ENCODE assay signal across 20 mouse cellular contexts in genomic region chr4:89937673-89938072, GRCm38 (mm10).
A peak's percentile ranks its signal among the peaks of the same experiment; 100 is the strongest.
DNase-seq lines count a peak whose midpoint lies in the region; ATAC-seq and TF ChIP-seq lines count a peak whose summit lies in the region.
"Had no signal": no experiment of that assay in that cellular context is flagged by ENCODE, and none has a peak within 500 bp of the region (broad histone marks: within the 10 kb centered on the region; RNA-seq: fewer than 3 reads in every experiment).

No protein-coding gene starts in this region.

- H3K79me2 ChIP-seq in MEL (ENCODE audit: control insufficient read depth, insufficient read depth, low read length, poor library complexity) = no peaks in the 10 kb centered on the region

- no peaks in the 10 kb centered on the region for H3K9me3 ChIP-seq in MEL (replicated peaks; ENCODE audit: insufficient read depth, low read length)

- no peaks in the 10 kb centered on the region for H3K36me3 ChIP-seq in MEL (ENCODE audit: control insufficient read depth in 1 of 2, insufficient read depth in 2 of 2, low read length in 2 of 2)
- H3K36me3 ChIP-seq: G1E had no signal

- TF ChIP-seq RAD21 in MEL (IDR thresholded peaks at IDR 0.05; ENCODE audit: low read depth, low read length) = no peak

- DNase-seq in frontal cortex, postnatal 10 days (ENCODE audit: low spot score in 2 of 2) = no peak
- DNase-seq in MEL (ENCODE audit: low read depth, low spot score) = peak; percentile 6
- no peak for DNase-seq in cerebellum, postnatal 25 days
- DNase-seq: adrenal gland, adult 2 months; adrenal gland, adult 8-10 months; adrenal gland, postnatal 10 days; adrenal gland, postnatal 14 days; adrenal gland, postnatal 25 days; adrenal gland, postnatal 36 days; B cell, adult 2 months; cerebellum, adult 11 months; cerebellum, adult 11-12 months; cerebellum, adult 18-20 months; cerebellum, adult 2 months had no signal

- H3K4me1 ChIP-seq in MEL (ENCODE audit: control insufficient read depth in 1 of 2, insufficient read depth in 2 of 2, low read length in 2 of 2) = no peaks in the 10 kb centered on the region

- H3K27me3 ChIP-seq in MEL (ENCODE audit: control insufficient read depth in 1 of 2, insufficient read depth in 2 of 2, low read length in 2 of 2) = no peaks in the 10 kb centered on the region
- H3K27me3 ChIP-seq: CH12.LX, Patski had no signal

- no peak for TF ChIP-seq POLR2A in MEL (IDR thresholded peaks at IDR 0.05; ENCODE audit: control insufficient read depth in 1 of 2, insufficient read depth in 1 of 2, low read depth in 1 of 2, low read length in 2 of 2, poor library complexity in 1 of 2)

- no peak for TF ChIP-seq CTCF in MEL (IDR thresholded peaks at IDR 0.05 in 2 of 3, conservative IDR thresholded peaks at IDR 0.05 in 1 of 3; ENCODE audit: control insufficient read depth in 1 of 3, insufficient read depth in 1 of 3, low read depth in 2 of 3, low read length in 3 of 3, poor library complexity in 1 of 3, severe bottlenecking in 1 of 3)

- H3K27ac ChIP-seq in MEL (ENCODE audit: control insufficient read depth, low read depth, low read length) = no peak overlapping the region

- H3K4me3 ChIP-seq in MEL (ENCODE audit: control insufficient read depth in 1 of 2, insufficient read depth in 1 of 2, low read depth in 2 of 2, low read length in 2 of 2) = no peak overlapping the region

- ATAC-seq in frontal cortex, adult (ENCODE audit: low TSS enrichment) = peak; percentile 34
- ATAC-seq: activated CD4-positive, CD25-positive, alpha-beta regulatory T cell, adult 4 months; CD4-positive, CD25-positive, alpha-beta regulatory T cell, adult 4 months; Patski had no signal

- peak in 1 of 2 experiments; percentile 50; a peak in 2 of 4 replicates for TF ChIP-seq EP300 in MEL (IDR thresholded peaks at IDR 0.05; ENCODE audit: low read depth in 1 of 2, low read length in 2 of 2)

- H3K9ac ChIP-seq in MEL (ENCODE audit: control insufficient read depth, low read depth, low read length, poor library complexity, severe bottlenecking) = no peak overlapping the region

TF ChIP-seq in MEL, 35 proteins besides CTCF, POLR2A, EP300 and RAD21:
- TF ChIP-seq MYC (IDR thresholded peaks at IDR 0.05; ENCODE audit: low read depth, low read length) (no peak), ZC3H11A (IDR thresholded peaks at IDR 0.05; ENCODE audit: low read depth, low read length) (no peak), NELFE (IDR thresholded peaks at IDR 0.05; ENCODE audit: low read depth, low read length) (no peak), HCFC1 (IDR thresholded peaks at IDR 0.05; ENCODE audit: low read depth, low read length) (no peak), MAX (IDR thresholded peaks at IDR 0.05; ENCODE audit: low read length) (no peak), JUND (IDR thresholded peaks at IDR 0.05; ENCODE audit: low read depth, low read length) (no peak), BHLHE40 (IDR thresholded peaks at IDR 0.05; ENCODE audit: borderline replicate concordance, low read depth, low read length) (no peak; the same call in 1 of the 2 replicates), MAZ (IDR thresholded peaks at IDR 0.05; ENCODE audit: low read depth, low read length) (no peak), ELF1 (IDR thresholded peaks at IDR 0.05; ENCODE audit: low read depth, low read length) (no peak), SIN3A (IDR thresholded peaks at IDR 0.05; ENCODE audit: low read length) (no peak), TAL1 (IDR thresholded peaks at IDR 0.05; ENCODE audit: low read length) (no peak), NRF1 (IDR thresholded peaks at IDR 0.05; ENCODE audit: insufficient read depth, low read depth, low read length, poor library complexity, severe bottlenecking) (no peak), ZMIZ1 (IDR thresholded peaks at IDR 0.05; ENCODE audit: low read depth, low read length) (no peak), ZNF384 (IDR thresholded peaks at IDR 0.05; ENCODE audit: low read depth, low read length) (peak; percentile 76), MEF2A (IDR thresholded peaks at IDR 0.05; ENCODE audit: extremely low read depth, insufficient replicate concordance, low read depth, low read length, poor library complexity, severe bottlenecking) (peak; percentile 95; the same call in 1 of the 2 replicates), ETS1 (IDR thresholded peaks at IDR 0.05; ENCODE audit: low read depth, low read length) (peak; percentile 43; the same call in 1 of the 2 replicates), GATA1 (IDR thresholded peaks at IDR 0.05; ENCODE audit: low read depth, low read length) (0 out of 2 replicates have a peak, but pooled peaks have one; percentile 27), TCF12 (IDR thresholded peaks at IDR 0.05; ENCODE audit: low read depth, low read length) (peak; percentile 33; the same call in 1 of the 2 replicates), USF2 (IDR thresholded peaks at IDR 0.05; ENCODE audit: borderline replicate concordance in 1 of 2, insufficient read depth in 1 of 2, low read depth in 1 of 2, low read length in 2 of 2) (no peak), SMC3 (IDR thresholded peaks at IDR 0.05; ENCODE audit: low read depth, low read length) (no peak), E2F4 (IDR thresholded peaks at IDR 0.05; ENCODE audit: borderline replicate concordance, low read depth, low read length) (no peak), GABPA (IDR thresholded peaks at IDR 0.05; ENCODE audit: low read depth, low read length) (no peak), MAFK (IDR thresholded peaks at IDR 0.05; ENCODE audit: borderline replicate concordance, low read depth, low read length) (no peak), MYB (IDR thresholded peaks at IDR 0.05; ENCODE audit: low read depth, low read length) (no peak), POLR2AphosphoS2 (IDR thresholded peaks at IDR 0.05; ENCODE audit: low read length) (no peak), USF1 (IDR thresholded peaks at IDR 0.05; ENCODE audit: low read depth, low read length) (no peak), UBTF (IDR thresholded peaks at IDR 0.05; ENCODE audit: borderline replicate concordance, insufficient read depth, low read depth, low read length) (no peak), RCOR1 (IDR thresholded peaks at IDR 0.05; ENCODE audit: low read depth, low read length) (peak; percentile 82), CHD1 (IDR thresholded peaks at IDR 0.05; ENCODE audit: low read depth, low read length) (no peak)
TF ChIP-seq in MEL: peak in this region for 6.
